Mouse (Mus musculus) hindbrain, embryonic 13.5 days (tissue): ENCODE measurements around the gene Shank1. TPM values are rescaled to one million over a fixed set of nuclear protein-coding genes. Genes with fewer than 3 reads are reported as not detected.

Experiments used
- ATAC-seq: fragments of 200-750 bp; cut with Nextera tagmentation; 2 replicates; pipeline ENCODE4 v1.8.0; 2017; ENCODE audit warnings: moderate TSS enrichment; ENCODE audit not compliant: low FRiP score
- H3K27ac ChIP-seq: fragments of 300-500 bp; sonication (generic); 2 replicates; pipeline ENCODE4 v1.5.1; 2015; ENCODE audit warnings: inconsistent platforms, mild to moderate bottlenecking, moderate library complexity
- H3K27me3 ChIP-seq: fragments of 300-500 bp; sonication (generic); 2 replicates; pipeline ENCODE4 v1.6.1; 2015; ENCODE audit warnings: mild to moderate bottlenecking, inconsistent platforms
- H3K36me3 ChIP-seq: fragments of 300-500 bp; sonication (generic); 2 replicates; pipeline ENCODE4 v1.6.1; 2015; ENCODE audit warnings: mild to moderate bottlenecking, inconsistent platforms
- H3K4me1 ChIP-seq: fragments of 300-500 bp; sonication (generic); replicated peaks from 2 replicates; pipeline ENCODE4 v1.6.1; 2015; ENCODE audit warnings: inconsistent platforms
- H3K4me2 ChIP-seq: fragments of 300-500 bp; sonication (generic); 2 replicates; pipeline ENCODE4 v1.6.1; 2015; ENCODE audit warnings: inconsistent platforms, mild to moderate bottlenecking, moderate library complexity
- H3K4me3 ChIP-seq: fragments of 300-500 bp; sonication (generic); 2 replicates; pipeline ENCODE4 v1.5.1; 2015; ENCODE audit warnings: mild to moderate bottlenecking, inconsistent platforms
- H3K9ac ChIP-seq: fragments of 300-500 bp; sonication (generic); 2 replicates; pipeline ENCODE4 v1.6.1; 2015; ENCODE audit warnings: mild to moderate bottlenecking, inconsistent platforms
- H3K9me3 ChIP-seq: fragments of 300-500 bp; sonication (generic); 2 replicates; pipeline ENCODE4 v1.6.1; 2016; ENCODE audit warnings: inconsistent platforms
- WGBS: fragments of 180-500 bp; shearing (Covaris S2); methylation state at CpG from one replicate; pipeline ENCODE4 v1.1.7; 2015; 5-methylcytosine and 5-hydroxymethylcytosine counted together
- polyA plus RNA-seq: library from polyadenylated mRNA; unstranded; fragments of >200 nt; fragmentation: Nextera tagmentation; extraction: Ambion mirVana; gene quantifications from 2 replicates; pipeline ENCODE4 v1.2.1, GENCODE M21; 2015

Gene Shank1
- polyA plus RNA-seq, 1 experiment from 2014 or later, result 31.7 TPM

DNA sequence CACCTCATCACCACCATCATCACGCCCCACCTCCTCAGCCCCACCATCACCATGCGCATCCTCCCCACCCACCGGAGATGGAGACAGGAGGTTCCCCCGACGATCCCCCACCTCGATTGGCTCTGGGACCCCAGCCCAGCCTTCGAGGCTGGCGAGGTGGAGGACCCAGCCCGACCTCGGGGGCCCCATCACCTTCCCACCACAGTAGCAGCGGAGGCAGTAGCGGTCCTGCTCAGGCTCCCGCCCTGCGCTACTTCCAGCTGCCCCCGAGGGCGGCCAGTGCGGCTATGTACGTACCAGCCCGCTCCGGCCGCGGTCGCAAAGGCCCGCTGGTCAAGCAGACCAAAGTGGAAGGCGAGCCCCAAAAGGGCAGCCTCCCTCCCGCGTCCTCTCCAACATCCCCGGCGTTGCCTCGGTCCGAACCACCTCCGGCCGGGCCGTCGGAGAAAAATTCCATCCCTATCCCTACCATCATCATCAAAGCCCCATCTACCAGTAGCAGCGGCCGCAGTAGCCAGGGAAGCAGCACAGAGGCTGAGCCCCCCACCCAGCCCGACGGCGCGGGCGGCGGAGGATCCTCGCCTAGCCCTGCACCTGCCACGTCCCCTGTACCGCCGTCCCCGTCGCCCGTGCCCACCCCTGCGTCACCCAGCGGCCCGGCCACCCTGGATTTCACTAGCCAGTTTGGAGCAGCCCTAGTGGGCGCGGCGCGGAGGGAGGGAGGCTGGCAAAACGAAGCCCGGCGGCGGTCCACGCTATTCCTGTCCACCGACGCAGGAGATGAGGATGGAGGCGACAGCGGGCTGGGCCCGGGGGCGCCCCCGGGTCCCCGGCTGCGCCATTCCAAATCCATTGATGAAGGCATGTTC, 42.1 kb downstream of the Shank1 start:
- peaks cover 69% of the 10 kb centered on the region for H3K36me3 ChIP-seq
- H3K4me3 ChIP-seq, result 0 out of 2 replicates have a peak overlapping the region, but pooled peaks have one; percentile 8
- H3K4me2 ChIP-seq, result peak overlapping the region; percentile 10; the same call in 1 of the 2 replicates

DNA sequence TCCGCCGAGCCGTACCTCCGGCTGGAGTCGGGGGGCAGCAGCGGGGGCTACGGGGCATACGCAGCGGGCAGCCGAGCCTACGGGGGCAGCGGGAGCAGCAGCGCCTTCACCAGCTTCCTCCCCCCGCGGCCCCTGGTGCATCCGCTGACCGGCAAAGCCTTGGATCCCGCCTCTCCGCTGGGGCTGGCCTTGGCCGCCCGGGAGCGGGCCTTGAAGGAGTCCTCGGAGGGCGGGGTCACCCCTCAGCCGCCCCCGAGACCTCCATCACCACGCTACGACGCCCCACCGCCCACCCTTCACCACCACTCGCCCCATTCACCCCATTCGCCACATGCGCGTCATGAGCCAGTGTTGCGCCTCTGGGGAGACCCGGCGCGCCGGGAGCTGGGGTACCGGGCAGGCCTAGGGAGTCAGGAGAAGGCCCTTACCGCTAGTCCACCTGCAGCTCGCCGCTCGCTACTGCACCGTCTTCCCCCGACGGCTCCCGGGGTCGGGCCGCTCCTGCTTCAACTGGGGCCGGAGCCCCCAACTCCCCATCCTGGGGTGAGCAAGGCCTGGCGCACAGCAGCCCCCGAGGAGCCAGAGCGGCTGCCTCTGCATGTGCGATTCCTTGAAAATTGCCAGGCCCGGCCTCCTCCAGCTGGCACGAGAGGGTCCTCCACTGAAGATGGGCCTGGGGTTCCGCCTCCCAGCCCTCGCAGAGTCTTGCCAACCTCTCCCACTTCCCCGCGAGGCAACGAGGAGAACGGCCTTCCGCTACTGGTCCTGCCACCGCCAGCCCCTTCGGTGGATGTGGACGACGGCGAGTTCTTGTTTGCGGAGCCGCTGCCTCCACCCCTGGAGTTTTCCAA, 42.9 kb downstream of the Shank1 start:
- H3K27me3 ChIP-seq, result peaks cover 89% of the 10 kb centered on the region
- 0 out of 2 replicates have a peak overlapping the region, but pooled peaks have one; percentile 10 for H3K4me2 ChIP-seq

More for the DNA sequence above, 42.1 kb downstream of the Shank1 start:
- 5% methylated on average over 66 of the region's 71 CpGs for WGBS
- peak; percentile 6; the same call in 1 of the 2 replicates for ATAC-seq
- peaks cover 91% of the 10 kb centered on the region for H3K27me3 ChIP-seq
- no peaks in the 10 kb centered on the region for H3K9me3 ChIP-seq
- peak overlapping the region; percentile 64 for H3K9ac ChIP-seq
- H3K4me1 ChIP-seq, result peaks cover 46% of the 10 kb centered on the region
- no peak overlapping the region for H3K27ac ChIP-seq

DNA sequence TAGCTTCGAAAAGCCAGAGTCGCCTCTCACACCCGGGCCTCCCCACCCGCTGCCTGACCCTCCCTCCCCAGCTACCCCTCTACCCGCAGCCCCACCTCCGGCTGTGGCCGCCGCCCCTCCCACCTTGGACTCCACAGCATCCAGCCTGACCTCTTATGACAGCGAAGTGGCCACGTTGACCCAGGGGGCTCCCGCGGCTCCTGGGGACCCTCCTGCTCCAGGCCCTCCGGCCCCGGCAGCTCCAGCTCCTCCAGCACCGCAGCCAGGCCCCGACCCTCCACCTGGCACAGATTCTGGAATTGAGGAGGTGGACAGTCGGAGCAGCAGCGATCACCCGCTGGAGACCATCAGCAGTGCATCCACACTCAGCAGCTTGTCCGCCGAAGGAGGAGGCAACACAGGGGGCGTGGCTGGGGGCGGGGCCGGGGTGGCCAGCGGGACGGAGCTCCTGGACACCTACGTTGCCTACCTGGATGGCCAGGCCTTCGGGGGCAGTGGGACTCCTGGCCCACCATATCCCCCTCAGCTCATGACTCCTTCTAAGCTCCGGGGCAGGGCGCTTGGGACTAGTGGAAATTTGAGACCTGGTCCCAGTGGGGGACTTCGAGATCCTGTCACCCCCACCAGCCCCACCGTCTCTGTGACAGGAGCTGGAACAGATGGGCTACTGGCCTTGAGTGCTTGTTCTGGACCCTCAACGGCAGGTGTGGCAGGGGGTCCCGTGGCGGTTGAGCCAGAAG, 43.7 kb downstream of the Shank1 start:
- H3K4me2 ChIP-seq, result 0 out of 2 replicates have a peak overlapping the region, but pooled peaks have one; percentile 10
- H3K9ac ChIP-seq, result peak overlapping the region; percentile 51; the same call in 1 of the 2 replicates

More for the DNA sequence above, 42.9 kb downstream of the Shank1 start:
- peak overlapping the region; percentile 8; the same call in 1 of the 2 replicates for H3K4me3 ChIP-seq
- peaks cover 60% of the 10 kb centered on the region for H3K36me3 ChIP-seq
- H3K27ac ChIP-seq, result no peak overlapping the region
- H3K9me3 ChIP-seq, result no peaks in the 10 kb centered on the region
- peak overlapping the region; percentile 64 for H3K9ac ChIP-seq
- ATAC-seq, result no peak
- WGBS, result 3% methylated on average over 56 of the region's 71 CpGs
- H3K4me1 ChIP-seq, result peaks cover 55% of the 10 kb centered on the region

DNA sequence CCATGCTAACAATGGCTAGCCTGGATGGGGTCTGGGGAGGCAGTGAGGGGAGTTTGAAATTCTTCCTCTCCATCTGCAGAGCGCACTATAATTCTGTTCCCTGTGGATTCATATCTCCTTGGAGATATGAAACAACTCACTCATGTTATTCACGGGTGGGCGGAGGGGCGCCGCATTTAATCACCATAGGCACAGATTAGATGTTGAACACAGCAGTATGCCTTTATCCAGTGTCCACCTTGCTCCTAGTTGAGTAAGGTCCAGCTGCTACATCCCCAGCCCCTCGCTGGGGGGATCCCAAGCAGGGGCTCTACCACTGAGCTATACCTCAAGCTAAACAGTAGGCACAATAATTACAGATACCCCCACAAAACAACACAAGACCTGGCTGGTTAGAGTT, 45.4 kb downstream of the Shank1 start:
- Histone ChIP-seq H3K27ac (no peak overlapping the region), H3K36me3 (peaks cover 42% of the 10 kb centered on the region), H3K4me1 (peaks cover 69% of the 10 kb centered on the region), H3K9ac (0 out of 2 replicates have a peak overlapping the region, but pooled peaks have one; percentile 15), H3K4me3 (no peak overlapping the region), H3K9me3 (no peaks in the 10 kb centered on the region), H3K27me3 (peaks cover 64% of the 10 kb centered on the region), H3K4me2 (no peak overlapping the region)
- ATAC-seq, result no peak
- 57% methylated on average over 6 of the region's 6 CpGs for WGBS

More for the DNA sequence above, 43.7 kb downstream of the Shank1 start:
- WGBS, result 3% methylated on average over 35 of the region's 35 CpGs
- ATAC-seq, result no peak
- peaks cover 60% of the 10 kb centered on the region for H3K4me1 ChIP-seq
- H3K9me3 ChIP-seq, result no peaks in the 10 kb centered on the region
- peak overlapping the region; percentile 12; the same call in 1 of the 2 replicates for H3K4me3 ChIP-seq
- H3K36me3 ChIP-seq, result peaks cover 53% of the 10 kb centered on the region
- H3K27me3 ChIP-seq, result peaks cover 81% of the 10 kb centered on the region
- H3K27ac ChIP-seq, result no peak overlapping the region

DNA sequence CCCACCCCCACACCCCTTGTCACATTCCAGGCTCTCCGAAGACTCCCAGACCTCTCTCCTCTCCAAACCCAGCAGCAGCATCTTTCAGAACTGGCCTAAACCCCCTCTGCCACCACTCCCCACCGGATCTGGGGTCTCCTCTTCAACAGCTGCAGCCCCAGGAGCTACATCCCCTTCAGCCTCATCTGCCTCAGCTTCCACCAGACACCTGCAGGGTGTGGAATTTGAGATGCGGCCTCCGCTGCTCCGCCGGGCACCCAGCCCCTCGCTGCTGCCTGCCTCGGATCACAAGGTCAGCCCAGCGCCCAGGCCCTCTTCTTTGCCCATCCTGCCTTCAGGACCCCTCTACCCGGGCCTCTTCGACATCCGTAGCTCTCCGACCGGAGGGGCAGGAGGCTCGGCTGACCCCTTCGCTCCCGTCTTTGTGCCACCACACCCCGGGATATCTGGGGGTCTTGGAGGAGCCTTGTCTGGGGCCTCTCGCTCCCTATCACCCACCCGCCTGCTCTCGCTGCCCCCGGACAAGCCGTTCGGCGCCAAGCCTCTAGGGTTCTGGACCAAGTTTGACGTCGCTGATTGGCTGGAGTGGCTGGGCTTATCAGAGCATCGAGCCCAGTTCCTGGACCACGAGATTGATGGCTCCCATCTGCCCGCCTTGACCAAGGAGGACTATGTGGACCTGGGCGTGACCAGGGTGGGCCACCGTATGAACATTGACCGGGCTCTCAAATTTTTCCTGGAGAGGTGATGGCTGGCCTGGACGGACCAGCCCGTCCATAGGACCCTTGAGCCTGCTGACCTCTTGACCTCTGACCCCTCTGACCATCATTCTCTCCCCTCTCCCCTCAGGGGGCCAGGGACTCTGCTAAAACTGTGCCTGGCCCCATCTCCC, 46.8 kb downstream of the Shank1 start:
- peak overlapping the region; percentile 35 for H3K9ac ChIP-seq
- 3% methylated on average over 35 of the region's 35 CpGs for WGBS
- H3K36me3 ChIP-seq, result peaks cover 38% of the 10 kb centered on the region
- peak overlapping the region; percentile 6; the same call in 1 of the 2 replicates for H3K4me2 ChIP-seq
- ATAC-seq, result no peak
- H3K9me3 ChIP-seq, result no peaks in the 10 kb centered on the region
- peaks cover 64% of the 10 kb centered on the region for H3K4me1 ChIP-seq
- no peak overlapping the region for H3K27ac ChIP-seq
- H3K4me3 ChIP-seq, result no peak overlapping the region
- peaks cover 63% of the 10 kb centered on the region for H3K27me3 ChIP-seq

DNA sequence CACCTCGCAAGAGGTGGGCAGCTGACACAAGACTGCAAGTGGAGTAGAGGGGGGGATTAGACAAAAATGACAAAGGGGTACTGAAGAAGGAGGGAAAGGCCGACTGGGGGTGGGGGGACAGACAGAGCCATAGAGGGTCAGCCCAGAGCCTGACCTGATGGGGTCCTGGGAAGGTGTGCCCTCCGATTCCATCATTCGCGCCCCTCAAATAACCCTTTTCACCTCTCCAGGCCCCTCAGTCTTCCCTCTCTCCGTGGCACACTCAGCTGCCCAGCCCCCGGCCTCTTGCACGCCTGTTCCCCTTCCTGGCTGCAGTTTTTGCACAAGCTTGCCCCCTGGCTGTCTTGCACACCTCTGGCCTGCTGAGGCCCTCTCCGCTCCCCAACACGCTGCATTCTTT, 47.5 kb downstream of the Shank1 start:
- Histone ChIP-seq H3K36me3 (peaks cover 31% of the 10 kb centered on the region), H3K4me3 (no peak overlapping the region), H3K4me2 (no peak overlapping the region), H3K4me1 (peaks cover 57% of the 10 kb centered on the region), H3K9me3 (no peaks in the 10 kb centered on the region), H3K27ac (no peak overlapping the region), H3K27me3 (peaks cover 63% of the 10 kb centered on the region), H3K9ac (0 out of 2 replicates have a peak overlapping the region, but pooled peaks have one; percentile 35)
- 11% methylated on average over 7 of the region's 10 CpGs for WGBS
- no peak for ATAC-seq

DNA sequence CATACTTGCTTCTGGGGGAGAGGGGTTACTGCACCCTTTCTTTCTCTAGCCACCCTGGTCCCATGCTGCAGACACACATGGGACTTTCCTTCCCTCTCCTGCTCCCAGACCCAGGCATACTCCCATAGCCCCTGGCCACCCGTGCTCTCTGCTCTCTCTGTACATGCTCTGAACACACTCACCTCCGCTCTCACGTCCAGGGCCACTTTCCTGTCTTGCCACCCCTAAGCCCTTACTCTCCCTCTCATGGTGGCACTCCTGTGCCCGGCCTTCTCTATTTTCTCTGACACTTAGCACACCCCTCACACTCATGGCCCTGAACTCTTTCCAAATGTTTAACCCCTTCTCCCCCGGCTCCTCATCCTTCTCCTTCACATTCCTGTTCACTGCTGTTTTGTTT, 48.0 kb downstream of the Shank1 start:
- peaks cover 52% of the 10 kb centered on the region for H3K4me1 ChIP-seq
- H3K27me3 ChIP-seq, result peaks cover 63% of the 10 kb centered on the region
- H3K27ac ChIP-seq, result peak overlapping the region; percentile 55
- H3K9ac ChIP-seq, result peak overlapping the region; percentile 29; the same call in 1 of the 2 replicates
- H3K4me3 ChIP-seq, result no peak overlapping the region
- H3K4me2 ChIP-seq, result no peak overlapping the region; the same call in 1 of the 2 replicates
- ATAC-seq, result no peak
- H3K9me3 ChIP-seq, result no peaks in the 10 kb centered on the region
- peaks cover 26% of the 10 kb centered on the region for H3K36me3 ChIP-seq
- WGBS, result 9% methylated on average over 5 of the region's 5 CpGs

DNA sequence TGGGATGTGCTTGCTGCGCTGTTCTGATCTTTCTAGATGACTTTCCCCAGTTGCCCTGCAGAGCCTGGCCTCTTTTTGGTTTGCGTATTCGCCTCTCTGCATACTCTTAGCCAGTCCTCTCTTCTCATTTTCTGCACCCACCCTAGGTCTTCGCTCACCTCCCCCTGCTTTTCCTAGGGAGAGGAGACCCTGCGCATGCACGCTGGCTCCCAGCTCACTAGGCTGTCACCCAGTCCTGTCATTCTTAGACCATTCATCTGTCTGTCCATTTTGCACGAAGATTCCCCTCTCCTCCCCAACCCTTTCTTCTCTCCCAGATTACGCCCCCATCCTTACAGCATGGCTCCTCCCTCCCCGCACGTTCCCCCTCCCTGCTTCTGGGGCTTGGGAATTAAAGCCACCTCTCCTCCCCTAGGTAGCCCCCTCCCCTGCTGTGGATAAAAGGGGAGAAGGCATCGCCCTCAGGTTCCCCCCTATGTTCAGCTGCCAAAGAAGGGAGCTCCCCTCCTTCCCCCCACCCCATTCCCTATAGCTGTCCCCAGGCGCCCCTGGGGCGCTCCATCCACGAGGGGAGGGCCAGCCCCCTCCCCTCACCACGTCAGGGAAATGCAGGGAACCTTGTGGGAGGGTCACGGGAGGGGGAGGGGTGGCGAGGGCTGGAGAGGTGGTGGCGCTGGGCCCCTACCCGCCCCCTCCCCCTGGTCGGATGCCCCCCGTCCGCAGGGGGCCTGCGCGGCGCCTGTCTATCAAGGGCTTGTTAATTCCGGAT, 49.0 kb downstream of the Shank1 start:
- ATAC-seq, result peak; percentile 29
- Histone ChIP-seq H3K36me3 (peaks cover 16% of the 10 kb centered on the region), H3K4me3 (peak overlapping the region; percentile 48), H3K4me2 (peak overlapping the region; percentile 89), H3K9me3 (no peaks in the 10 kb centered on the region), H3K27me3 (peaks cover 52% of the 10 kb centered on the region), H3K27ac (peak overlapping the region; percentile 95), H3K4me1 (peaks cover 41% of the 10 kb centered on the region), H3K9ac (peak overlapping the region; percentile 77)
- 3% methylated on average over 18 of the region's 26 CpGs for WGBS

DNA sequence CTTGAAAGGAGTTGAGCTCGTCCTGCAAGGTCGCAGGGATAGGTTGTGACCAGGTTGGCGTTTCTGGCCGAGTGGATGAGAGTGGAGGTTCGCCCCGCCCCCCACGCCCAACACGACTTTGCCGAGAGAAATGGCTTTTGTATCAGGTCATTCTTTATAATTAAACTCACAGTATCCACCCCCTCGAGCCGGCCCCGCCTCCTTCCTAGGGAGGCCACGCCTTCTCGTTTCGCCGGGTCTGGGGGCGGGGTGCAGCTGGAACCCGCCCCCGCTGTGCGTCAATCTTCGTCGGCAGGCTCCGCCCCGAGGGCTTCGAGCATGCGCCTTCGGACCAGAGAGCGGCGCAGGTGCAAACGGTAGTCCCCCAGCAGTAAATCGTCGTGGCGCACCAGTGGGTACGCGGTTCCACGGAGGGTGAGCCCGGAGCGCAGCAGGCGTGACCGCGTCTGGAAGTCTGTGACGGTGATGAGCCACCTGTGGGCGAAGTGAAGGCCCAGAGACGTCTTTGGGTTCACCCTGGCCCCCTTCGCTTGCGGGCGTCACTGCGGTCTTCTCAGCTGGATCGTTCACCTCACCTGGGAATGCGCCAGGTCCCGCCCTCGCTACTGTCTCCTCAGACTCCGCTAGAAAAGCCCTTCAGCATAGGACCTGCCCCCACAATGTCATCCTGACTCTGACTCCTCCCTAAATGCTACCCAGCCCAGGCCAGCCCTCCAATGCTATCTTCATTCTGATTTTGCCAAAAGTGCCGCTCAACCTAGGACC, 50.0 kb downstream of the Shank1 start:
- Histone ChIP-seq H3K4me1 (peaks cover 39% of the 10 kb centered on the region), H3K9ac (peak overlapping the region; percentile 77), H3K27ac (peak overlapping the region; percentile 95), H3K27me3 (peaks cover 44% of the 10 kb centered on the region), H3K9me3 (no peaks in the 10 kb centered on the region), H3K36me3 (peaks cover 9% of the 10 kb centered on the region), H3K4me3 (peak overlapping the region; percentile 48), H3K4me2 (peak overlapping the region; percentile 89)
- ATAC-seq, result peak; percentile 78
- WGBS, result under 1% methylated on average over 54 of the region's 54 CpGs
